Mouse (Mus musculus) CH12.LX (cell line): ENCODE data around the gene Gm10153.
A peak's percentile ranks its signal among the peaks of the same experiment; 100 is the strongest.

Source experiments
- CHD2 ChIP-seq: IDR thresholded peaks from 2 replicates; pipeline ENCODE4 v1.6.1; 2011; ENCODE audit warnings: low read length, improper control_type of control experiment
- CTCF ChIP-seq, 2 experiments: IDR thresholded peaks in 1 of 2; conservative IDR thresholded peaks in 1 of 2; 2 replicates each; pipeline ENCODE4 v1.5.1; 2011 to 2012; ENCODE audit warnings: low read depth in 2 of 2, low read length in 2 of 2, improper control_type of control experiment in 1 of 2, inconsistent platforms in 1 of 2, mild to moderate bottlenecking in 1 of 2, moderate library complexity in 1 of 2
- EP300 ChIP-seq: IDR thresholded peaks from 2 replicates; pipeline ENCODE4 v1.6.1; 2011; ENCODE audit warnings: low read length, improper control_type of control experiment
- MAFK ChIP-seq: IDR thresholded peaks from 2 replicates; pipeline ENCODE4 v1.6.1; 2011; ENCODE audit warnings: low read length, improper control_type of control experiment; ENCODE audit not compliant: insufficient replicate concordance
- MAX ChIP-seq: IDR thresholded peaks from 2 replicates; pipeline ENCODE4 v1.6.1; 2011; ENCODE audit warnings: low read length, improper control_type of control experiment
- POLR2A ChIP-seq: IDR thresholded peaks from 2 replicates; pipeline ENCODE4 v1.6.1; 2011; ENCODE audit warnings: low read depth, mild to moderate bottlenecking, improper control_type of control experiment, low read length
- RCOR1 ChIP-seq: conservative IDR thresholded peaks from 2 replicates; pipeline ENCODE4 v1.6.1; 2012; ENCODE audit warnings: low read depth, mild to moderate bottlenecking, inconsistent platforms, low read length, improper control_type of control experiment
- SMC3 ChIP-seq: IDR thresholded peaks from 2 replicates; pipeline ENCODE4 v1.6.1; 2011; ENCODE audit warnings: low read depth, low read length, improper control_type of control experiment
- USF2 ChIP-seq: conservative IDR thresholded peaks from 2 replicates; pipeline ENCODE4 v1.6.1; 2011; ENCODE audit warnings: low read depth, low read length, improper control_type of control experiment
- ZC3H11A ChIP-seq: IDR thresholded peaks from 2 replicates; pipeline ENCODE4 v1.6.1; 2012; ENCODE audit warnings: low read depth, mild to moderate bottlenecking, inconsistent platforms, low read length, improper control_type of control experiment

DNA sequence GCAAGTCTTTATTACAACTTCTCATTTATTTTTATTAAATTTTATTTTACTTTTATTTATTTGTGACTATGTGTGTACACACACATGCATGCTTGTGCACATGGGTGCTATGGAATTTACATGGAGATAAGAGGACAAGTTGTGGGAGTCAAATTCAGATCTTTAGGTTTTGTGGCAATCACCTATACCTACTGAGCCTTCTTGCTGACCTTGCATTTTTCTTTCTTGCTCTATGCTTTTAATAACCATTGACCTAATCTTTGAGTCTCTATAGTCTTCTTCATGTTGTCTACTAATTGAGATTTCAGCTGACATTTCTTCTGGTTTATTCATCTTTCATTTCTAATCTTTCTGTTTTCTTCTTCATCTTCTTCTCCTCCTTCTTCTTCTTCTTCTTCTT is 41.6 kb downstream of the Gm10153 start:
- TF ChIP-seq CTCF (conservative IDR thresholded peaks at IDR 0.05 in 1 of 2, IDR thresholded peaks at IDR 0.05 in 1 of 2; ENCODE audit: low read depth in 2 of 2, low read length in 2 of 2) (no peak), SMC3 (no peak), RCOR1 (no peak), USF2 (no peak), POLR2A (no peak), MAFK (peak; percentile 80), CHD2 (no peak), ZC3H11A (no peak), MAX (no peak), EP300 (no peak)
